Mouse (Mus musculus): ENCODE measurements around the gene Amot. TPM values are rescaled to one million over a fixed set of nuclear protein-coding genes. Genes with fewer than 3 reads are reported as not detected.

Gene Amot
- total and polyA plus RNA-seq, 3 experiments, result not detected

GRCm38 (mm10) chrX:145495381-145495780 is 9.6 kb downstream of the Amot start:
- in situ Hi-C loops (cut with MboI; ENCODE audit: low pct_ligation_motif_present, low pct_unique_long_range_greater_than_20kb, low sequenced_read_pairs), result no loop called here
- dilution Hi-C loops (cut with MboI; ENCODE audit: extremely low pct_ligation_motif_present, extremely low pct_unique_long_range_greater_than_20kb, low sequenced_read_pairs), result no loop called here

GRCm38 (mm10) chrX:145490821-145491220 is 14.2 kb downstream of the Amot start:
- Histone ChIP-seq H3K9ac (ENCODE audit: insufficient read depth, low read depth) (no peak overlapping the region), H3K4me1 (ENCODE audit: control insufficient read depth in 1 of 2, insufficient read depth in 2 of 2) (no peaks in the 10 kb centered on the region), H3K4me3 (replicated peaks in 1 of 3; ENCODE audit: low read depth in 2 of 3, low read length in 2 of 3, poor library complexity in 1 of 3) (no peak overlapping the region), H3K79me2 (replicated peaks; ENCODE audit: control insufficient read depth, extremely low read depth, insufficient read depth, poor library complexity, severe bottlenecking) (no peaks in the 10 kb centered on the region), H3K27me3 (replicated peaks) (no peaks in the 10 kb centered on the region), H3K9me3 (replicated peaks; ENCODE audit: low read length) (peaks cover 15% of the 10 kb centered on the region), H3K27ac (ENCODE audit: insufficient read depth, low read depth) (no peak overlapping the region), H3K36me3 (replicated peaks in 1 of 2; ENCODE audit: control insufficient read depth in 1 of 2, insufficient read depth in 1 of 2, low read length in 1 of 2) (no peaks in the 10 kb centered on the region), H3K4me2 (ENCODE audit: insufficient read depth, low read depth, poor library complexity, severe bottlenecking) (no peak overlapping the region)
- no peak for DNase-seq (ENCODE audit: extremely low read depth)
- in situ Hi-C loops (cut with MboI; ENCODE audit: low pct_ligation_motif_present, low pct_unique_long_range_greater_than_20kb, low sequenced_read_pairs) (no loop called here), dilution Hi-C loops (cut with MboI; ENCODE audit: extremely low pct_ligation_motif_present, extremely low pct_unique_long_range_greater_than_20kb, low sequenced_read_pairs) (no loop called here)
- TF ChIP-seq MYC (IDR thresholded peaks at IDR 0.05; ENCODE audit: low read depth, low read length) (no peak), CHD2 (IDR thresholded peaks at IDR 0.05; ENCODE audit: low read length) (no peak), NRF1 (IDR thresholded peaks at IDR 0.05; ENCODE audit: low read depth, low read length) (no peak), CHD1 (IDR thresholded peaks at IDR 0.05; ENCODE audit: low read depth, low read length) (no peak), PAX5 (IDR thresholded peaks at IDR 0.05; ENCODE audit: low read length) (no peak), E2F4 (IDR thresholded peaks at IDR 0.05; ENCODE audit: insufficient replicate concordance, low read depth, low read length) (no peak), MAFK (IDR thresholded peaks at IDR 0.05; ENCODE audit: insufficient replicate concordance, low read length) (no peak), SMC3 (IDR thresholded peaks at IDR 0.05; ENCODE audit: low read depth, low read length) (no peak)

More at GRCm38 (mm10) chrX:145495381-145495780, 9.6 kb downstream of the Amot start:
- Histone ChIP-seq H3K9ac (ENCODE audit: insufficient read depth, low read depth) (no peak overlapping the region), H3K4me2 (ENCODE audit: insufficient read depth, low read depth, poor library complexity, severe bottlenecking) (no peak overlapping the region), H3K36me3 (replicated peaks in 1 of 2; ENCODE audit: control insufficient read depth in 1 of 2, insufficient read depth in 1 of 2, low read length in 1 of 2) (no peaks in the 10 kb centered on the region), H3K27me3 (replicated peaks) (no peaks in the 10 kb centered on the region), H3K9me3 (replicated peaks; ENCODE audit: low read length) (peaks cover 4% of the 10 kb centered on the region), H3K27ac (ENCODE audit: insufficient read depth, low read depth) (no peak overlapping the region), H3K4me3 (replicated peaks in 1 of 3; ENCODE audit: low read depth in 2 of 3, low read length in 2 of 3, poor library complexity in 1 of 3) (no peak overlapping the region), H3K79me2 (replicated peaks; ENCODE audit: control insufficient read depth, extremely low read depth, insufficient read depth, poor library complexity, severe bottlenecking) (no peaks in the 10 kb centered on the region), H3K4me1 (ENCODE audit: control insufficient read depth in 1 of 2, insufficient read depth in 2 of 2) (no peaks in the 10 kb centered on the region)
- TF ChIP-seq MEF2A (IDR thresholded peaks at IDR 0.05; ENCODE audit: borderline replicate concordance, low read depth, low read length) (no peak), TBP (conservative IDR thresholded peaks at IDR 0.05; ENCODE audit: low read depth, low read length) (no peak), MAZ (IDR thresholded peaks at IDR 0.05; ENCODE audit: low read depth, low read length) (no peak), MXI1 (IDR thresholded peaks at IDR 0.05; ENCODE audit: low read depth, low read length) (no peak), HCFC1 (IDR thresholded peaks at IDR 0.05; ENCODE audit: low read depth, low read length) (no peak), E2F4 (IDR thresholded peaks at IDR 0.05; ENCODE audit: insufficient replicate concordance, low read depth, low read length) (no peak), ZKSCAN1 (IDR thresholded peaks at IDR 0.05; ENCODE audit: borderline replicate concordance, low read depth, low read length) (no peak), ETS1 (conservative IDR thresholded peaks at IDR 0.05; ENCODE audit: low read depth, low read length) (no peak)
- DNase-seq (ENCODE audit: extremely low read depth), result no peak
